Mouse (Mus musculus) granulocyte monocyte progenitor cell, adult 5-6 weeks (primary cell): ENCODE measurements around the gene Qsox2. TPM values are rescaled to one million over a fixed set of nuclear protein-coding genes. Genes with fewer than 3 reads are reported as not detected.

ENCODE experiments used
- ATAC-seq: replicated peaks from 2 replicates; pipeline ENCODE4 v1.8.0; 2016; ENCODE audit warnings: mild to moderate bottlenecking, moderate TSS enrichment, inconsistent platforms; ENCODE audit not compliant: poor library complexity, severe bottlenecking
- total RNA-seq, 2 experiments: library from RNA; stranded (forward) in 1 of 2; stranded (reverse) in 1 of 2; fragments of 200-712, 200-1000 nt in 1 of 2; fragments of >200 nt in 1 of 2; fragmentation: Nextera tagmentation in 1 of 2; gene quantifications; 2 replicates each; pipeline ENCODE4 v1.2.3; 2014 to 2017

The Qsox2 gene
- total RNA-seq, 2 experiments from 2014 or later, result 4.8 to 11.5 TPM

DNA sequence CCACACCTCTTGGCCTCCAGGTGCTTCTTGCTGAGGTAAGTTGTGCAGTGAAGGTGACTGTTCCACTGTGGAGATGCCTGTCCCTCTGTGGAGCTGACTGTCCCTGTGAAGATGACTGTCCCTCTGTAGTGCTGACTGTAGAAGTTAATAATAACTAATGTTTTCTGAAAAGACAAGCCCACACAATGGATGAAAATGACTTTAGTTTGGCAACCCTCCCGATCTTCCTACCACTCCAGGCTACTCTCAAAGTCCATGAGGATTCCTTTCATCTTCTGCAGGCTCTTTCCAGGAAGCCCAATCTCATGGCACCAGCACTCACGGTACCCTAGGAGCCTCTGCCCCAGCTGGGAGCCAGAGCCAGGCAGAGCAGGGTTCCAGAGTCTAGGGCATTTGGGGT is 66.9 kb downstream of the Qsox2 start:
- no peak for ATAC-seq

DNA sequence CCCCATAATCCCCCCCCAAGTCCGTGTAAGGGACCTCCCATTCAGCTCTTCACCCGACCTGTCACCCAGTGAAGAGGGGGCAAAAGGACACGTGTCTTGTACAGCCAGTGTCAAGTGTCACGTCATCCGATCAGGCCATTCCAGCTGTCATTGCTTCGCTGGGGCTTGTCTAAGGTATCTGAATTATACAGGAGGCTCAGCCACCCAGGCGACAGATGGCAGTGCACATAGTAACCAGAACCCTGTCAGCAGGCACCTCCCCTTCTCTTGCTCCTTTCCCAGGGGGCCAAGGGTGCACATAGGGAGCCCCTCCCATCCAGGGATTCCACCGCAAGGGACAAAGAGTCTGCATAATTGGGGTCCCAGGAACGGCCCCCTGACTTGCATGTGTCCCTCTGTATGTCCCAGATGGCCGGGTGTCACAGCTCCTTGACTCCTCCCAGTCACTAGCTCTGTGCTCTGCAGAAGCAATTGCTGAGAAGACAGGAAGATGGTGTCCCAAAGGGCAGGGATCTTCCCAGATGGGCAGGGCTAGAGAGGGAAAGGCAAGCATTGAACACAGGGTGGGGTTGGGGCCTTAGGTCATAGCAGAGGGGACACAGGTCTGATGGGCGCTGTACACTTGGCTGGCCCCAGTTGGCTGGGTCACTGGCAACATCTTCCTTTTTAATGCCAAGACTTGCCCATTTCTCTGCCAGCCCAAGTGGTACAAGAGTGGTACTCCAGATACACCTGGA is 68.3 kb downstream of the Qsox2 start:
- ATAC-seq, result no peak

GRCm38 (mm10) chr2:26166890-26167289 is 70.4 kb downstream of the Qsox2 start:
- ATAC-seq, result no peak

Other genes starting within 250 kb of the Qsox2 start
- 45.2 and 61.7 TPM in 2 replicates for gene Ubac1, start 215.8 kb downstream of the Qsox2 start, total RNA-seq (2014; fragmentation: Nextera tagmentation)
- gene Ubac1, start 215.8 kb downstream of the Qsox2 start, total RNA-seq (2017), result 33.0 and 48.3 TPM in 2 replicates
- gene Nacc2, start 114.3 kb downstream of the Qsox2 start, total RNA-seq (2014; fragmentation: Nextera tagmentation), result 0.30 and 0.62 TPM in 2 replicates
- gene Nacc2, start 114.3 kb downstream of the Qsox2 start, total RNA-seq (2017), result 0.57 and 0.65 TPM in 2 replicates
- gene Lhx3, start 29.2 kb downstream of the Qsox2 start, total RNA-seq (2014; fragmentation: Nextera tagmentation), result not detected in 2 replicates
- gene Lhx3, start 29.2 kb downstream of the Qsox2 start, total RNA-seq (2017), result not detected in 2 replicates
- gene Ccdc187, start 57.0 kb upstream of the Qsox2 start, total RNA-seq (2014; fragmentation: Nextera tagmentation), result not detected in 2 replicates
- gene Ccdc187, start 57.0 kb upstream of the Qsox2 start, total RNA-seq (2017), result not detected in 2 replicates
- 7.0 and 16.3 TPM in 2 replicates for gene Gpsm1, start 78.0 kb upstream of the Qsox2 start, total RNA-seq (2014; fragmentation: Nextera tagmentation)
- gene Gpsm1, start 78.0 kb upstream of the Qsox2 start, total RNA-seq (2017), result 10.6 and 13.8 TPM in 2 replicates
- gene Dnlz, start 114.6 kb upstream of the Qsox2 start, total RNA-seq (2014; fragmentation: Nextera tagmentation), result 9.5 and 10.4 TPM in 2 replicates
- gene Dnlz, start 114.6 kb upstream of the Qsox2 start, total RNA-seq (2017), result 5.9 and 7.6 TPM in 2 replicates
- 42.3 and 55.8 TPM in 2 replicates for gene Card9, start 123.4 kb upstream of the Qsox2 start, total RNA-seq (2014; fragmentation: Nextera tagmentation)
- 121 and 122 TPM in 2 replicates for gene Card9, start 123.4 kb upstream of the Qsox2 start, total RNA-seq (2017)
- 23.4 and 56.4 TPM in 2 replicates for gene Snapc4, start 143.1 kb upstream of the Qsox2 start, total RNA-seq (2014; fragmentation: Nextera tagmentation)
- 25.9 and 46.0 TPM in 2 replicates for gene Snapc4, start 143.1 kb upstream of the Qsox2 start, total RNA-seq (2017)
- 48.3 and 61.2 TPM in 2 replicates for gene Entr1, start 151.8 kb upstream of the Qsox2 start, total RNA-seq (2014; fragmentation: Nextera tagmentation)
- gene Entr1, start 151.8 kb upstream of the Qsox2 start, total RNA-seq (2017), result 42.2 and 42.5 TPM in 2 replicates
- 43.7 and 49.2 TPM in 2 replicates for gene Pmpca, start 151.8 kb upstream of the Qsox2 start, total RNA-seq (2014; fragmentation: Nextera tagmentation)
- 60.0 and 79.2 TPM in 2 replicates for gene Pmpca, start 151.8 kb upstream of the Qsox2 start, total RNA-seq (2017)
- gene Inpp5e, start 171.7 kb upstream of the Qsox2 start, total RNA-seq (2014; fragmentation: Nextera tagmentation), result 11.2 and 11.6 TPM in 2 replicates
- gene Inpp5e, start 171.7 kb upstream of the Qsox2 start, total RNA-seq (2017), result 4.7 and 6.2 TPM in 2 replicates
- gene Sec16a, start 207.7 kb upstream of the Qsox2 start, total RNA-seq (2014; fragmentation: Nextera tagmentation), result 42.3 and 47.0 TPM in 2 replicates
- 29.8 and 32.5 TPM in 2 replicates for gene Sec16a, start 207.7 kb upstream of the Qsox2 start, total RNA-seq (2017)